Mouse (Mus musculus) midbrain, embryonic 10.5 days (tissue): Measurements from ENCODE around the gene Uspl1. TPM values are rescaled to one million over a fixed set of nuclear protein-coding genes. Genes with fewer than 3 reads are reported as not detected.

Experiments
- DNase-seq: peaks from one replicate; pipeline ENCODE4 v3.0.0-alpha.2; 2017; ENCODE audit warnings: low spot score
- H3K27ac ChIP-seq: fragments of 300-500 bp; sonication (generic); replicated peaks from 2 replicates; pipeline ENCODE4 v1.5.1; 2016; ENCODE audit warnings: mild to moderate bottlenecking
- H3K27me3 ChIP-seq: fragments of 300-500 bp; sonication (generic); 2 replicates; pipeline ENCODE4 v1.6.1; 2016; ENCODE audit warnings: low read depth, mild to moderate bottlenecking; ENCODE audit not compliant: poor library complexity, severe bottlenecking
- H3K36me3 ChIP-seq: fragments of 300-500 bp; sonication (generic); 2 replicates; pipeline ENCODE4 v1.6.1; 2016; ENCODE audit warnings: mild to moderate bottlenecking, moderate library complexity
- H3K4me1 ChIP-seq: fragments of 300-500 bp; sonication (generic); 2 replicates; pipeline ENCODE4 v1.6.1; 2016
- H3K4me3 ChIP-seq: fragments of 300-500 bp; sonication (generic); 2 replicates; pipeline ENCODE4 v1.5.1; 2016; ENCODE audit warnings: mild to moderate bottlenecking, moderate library complexity
- H3K9me3 ChIP-seq: fragments of 300-500 bp; sonication (generic); replicated peaks from 2 replicates; pipeline ENCODE4 v1.6.1; 2016; ENCODE audit warnings: mild to moderate bottlenecking
- WGBS: fragments of 180-500 bp; shearing (Covaris S2); methylation state at CpG from one replicate; pipeline ENCODE4 v1.1.7; 2016; 5-methylcytosine and 5-hydroxymethylcytosine counted together
- polyA plus RNA-seq: library from polyadenylated mRNA; unstranded; fragments of >200 nt; fragmentation: Nextera tagmentation; extraction: Ambion mirVana; gene quantifications from 2 replicates; pipeline ENCODE4 v1.2.1, GENCODE M21; 2016

Uspl1 gene
- polyA plus RNA-seq, 1 experiment from 2014 or later: 71.6 TPM

DNA sequence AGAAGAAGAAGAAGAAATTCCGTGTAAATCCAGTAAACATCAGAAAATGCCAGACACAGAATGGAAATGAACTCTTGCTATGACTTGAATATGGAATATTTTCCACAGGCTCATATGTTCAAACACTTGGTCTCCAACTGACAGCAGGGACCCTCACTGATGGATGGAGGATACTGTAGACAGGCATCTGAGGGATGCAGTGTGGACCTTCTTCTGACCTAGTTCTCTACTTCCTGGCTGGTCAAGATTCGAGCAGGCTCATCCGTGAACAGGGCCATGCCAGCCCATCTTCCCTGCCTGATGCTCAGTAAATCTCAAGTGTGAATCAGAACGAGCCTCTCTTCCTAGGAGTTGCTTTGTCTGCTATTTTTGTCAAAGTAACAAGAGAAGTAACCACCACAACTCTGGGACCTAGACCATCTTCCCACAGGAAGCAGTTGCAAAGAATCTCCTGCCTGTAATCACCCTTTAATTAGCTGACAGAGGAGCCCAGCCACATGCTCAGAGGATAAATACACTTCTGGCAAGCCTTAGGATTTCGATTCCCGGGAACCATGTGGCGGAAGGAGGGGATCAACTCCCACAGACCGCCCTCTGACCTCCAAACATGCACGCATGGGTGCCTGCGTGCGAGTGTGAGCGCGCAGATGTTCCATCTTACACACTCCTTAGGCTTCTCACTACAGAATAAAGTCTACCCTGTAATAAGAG is 31.9 kb upstream of the Uspl1 start:
- Histone ChIP-seq H3K36me3 (no peaks in the 10 kb centered on the region), H3K9me3 (no peaks in the 10 kb centered on the region; the same call in 1 of the 2 replicates), H3K27ac (peak overlapping the region; percentile 52; the same call in 1 of the 2 replicates), H3K4me1 (peaks cover 7% of the 10 kb centered on the region), H3K4me3 (no peak overlapping the region), H3K27me3 (no peaks in the 10 kb centered on the region)
- 61% methylated on average over 13 of the region's 13 CpGs for WGBS
- DNase-seq: peak; percentile 25

DNA sequence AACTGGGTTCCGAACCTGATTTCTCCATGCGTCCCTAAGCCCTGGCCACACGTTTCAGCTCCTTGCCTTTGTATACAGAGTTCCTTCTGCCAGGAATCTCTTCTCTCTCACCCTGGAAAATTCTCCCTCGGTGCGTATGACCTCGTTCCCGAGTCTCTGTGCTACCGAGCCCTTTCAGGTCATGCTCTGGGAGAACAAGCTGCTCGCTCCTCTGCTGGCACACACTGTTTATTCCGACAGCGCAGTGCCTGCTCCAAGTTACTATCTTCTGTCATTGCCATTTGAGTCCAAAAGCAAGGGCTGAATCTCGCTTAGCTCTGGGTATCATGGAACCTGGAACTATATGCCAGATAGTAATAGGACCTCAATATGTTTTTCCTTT is 31.4 kb upstream of the Uspl1 start:
- Histone ChIP-seq H3K36me3 (no peaks in the 10 kb centered on the region), H3K27me3 (no peaks in the 10 kb centered on the region), H3K4me3 (no peak overlapping the region), H3K4me1 (peaks cover 7% of the 10 kb centered on the region), H3K27ac (peak overlapping the region; percentile 52; the same call in 1 of the 2 replicates), H3K9me3 (no peaks in the 10 kb centered on the region; the same call in 1 of the 2 replicates)
- WGBS: 70% methylated on average over 12 of the region's 12 CpGs
- DNase-seq: no peak

DNA sequence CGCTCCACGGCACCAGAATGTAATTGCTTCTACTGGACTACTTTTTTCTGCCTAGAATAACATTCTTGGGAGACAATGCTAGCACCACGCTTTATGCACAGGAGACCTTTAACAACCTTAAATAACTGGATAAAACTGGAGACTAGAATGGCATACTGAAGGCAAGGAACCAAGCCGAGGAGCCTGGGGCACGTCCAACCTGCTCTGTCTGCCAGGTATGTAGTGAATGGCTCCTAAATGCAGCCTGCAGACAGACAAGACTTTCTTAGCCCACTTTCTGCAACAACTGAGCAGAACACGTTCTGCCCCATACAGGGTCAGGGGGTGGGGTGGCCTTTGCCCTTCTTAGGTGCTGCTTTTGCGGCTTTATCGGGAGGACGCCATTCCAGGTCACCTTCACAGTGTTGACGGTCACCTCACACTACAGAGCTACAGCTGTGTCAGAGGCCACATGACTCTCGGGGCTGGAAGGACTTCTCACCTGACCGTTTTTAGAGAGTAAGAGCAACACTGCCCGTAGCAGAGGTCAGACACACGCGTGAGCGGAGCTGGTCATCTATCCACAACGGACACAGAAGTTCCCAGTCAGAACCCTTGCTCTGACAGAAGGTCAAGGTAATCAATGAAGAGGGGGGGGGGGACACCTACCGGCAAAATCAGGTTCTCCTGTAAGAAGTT is 27.1 kb upstream of the Uspl1 start:
- Histone ChIP-seq H3K4me3 (no peak overlapping the region), H3K27me3 (no peaks in the 10 kb centered on the region), H3K9me3 (no peaks in the 10 kb centered on the region), H3K36me3 (no peaks in the 10 kb centered on the region), H3K4me1 (peaks cover 7% of the 10 kb centered on the region), H3K27ac (no peak overlapping the region)
- no peak for DNase-seq
- WGBS: 92% methylated on average over 18 of the region's 18 CpGs

DNA sequence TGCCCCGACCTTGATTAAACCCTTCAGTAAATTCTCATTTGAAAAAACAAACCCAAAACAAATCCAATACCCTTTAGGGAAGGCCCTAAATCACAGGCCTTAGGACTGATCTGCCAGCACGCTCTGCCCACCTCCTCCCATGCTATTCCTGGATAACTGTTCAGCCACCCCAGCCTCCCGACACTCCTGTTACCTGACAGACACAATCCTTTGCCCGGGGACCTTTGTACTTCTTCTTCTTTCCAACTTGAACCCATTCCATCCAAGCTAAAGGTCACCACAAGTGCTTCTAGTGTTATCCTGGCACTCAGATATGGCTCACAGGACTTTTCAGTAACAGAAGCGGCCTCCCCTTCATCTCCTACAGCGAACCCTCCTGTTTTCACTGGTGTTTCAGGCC is 25.1 kb upstream of the Uspl1 start:
- 90% methylated on average over 6 of the region's 6 CpGs for WGBS
- H3K9me3 ChIP-seq: no peaks in the 10 kb centered on the region
- peaks cover 4% of the 10 kb centered on the region; the same call in 1 of the 2 replicates for H3K4me1 ChIP-seq
- no peaks in the 10 kb centered on the region for H3K27me3 ChIP-seq
- no peak overlapping the region for H3K4me3 ChIP-seq
- no peaks in the 10 kb centered on the region for H3K36me3 ChIP-seq
- DNase-seq: no peak
- no peak overlapping the region for H3K27ac ChIP-seq

DNA sequence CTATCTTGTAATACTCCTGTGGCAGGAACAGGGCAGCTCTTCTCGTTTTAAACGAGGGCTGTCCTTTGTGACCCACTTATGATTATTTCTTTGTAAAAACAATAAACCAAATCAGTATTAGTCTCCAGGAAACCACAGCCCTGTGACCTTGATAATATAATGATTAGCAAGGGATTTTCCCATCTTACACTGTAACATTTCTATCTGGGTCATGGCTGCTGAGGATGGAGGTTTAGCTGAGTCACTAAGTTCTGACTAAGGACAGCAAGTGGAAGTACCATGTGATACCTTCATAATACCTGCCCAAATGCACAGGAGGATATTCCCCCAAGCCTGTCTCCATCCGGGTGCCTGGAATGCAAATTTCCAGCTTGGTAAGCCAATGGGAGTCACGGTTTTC is 23.7 kb upstream of the Uspl1 start:
- 86% methylated on average over 4 of the region's 4 CpGs for WGBS
- H3K27me3 ChIP-seq: no peaks in the 10 kb centered on the region
- H3K4me3 ChIP-seq: no peak overlapping the region
- no peaks in the 10 kb centered on the region for H3K9me3 ChIP-seq
- DNase-seq: no peak
- no peaks in the 10 kb centered on the region for H3K36me3 ChIP-seq
- H3K4me1 ChIP-seq: peaks cover 17% of the 10 kb centered on the region; the same call in 1 of the 2 replicates
- no peak overlapping the region for H3K27ac ChIP-seq

DNA sequence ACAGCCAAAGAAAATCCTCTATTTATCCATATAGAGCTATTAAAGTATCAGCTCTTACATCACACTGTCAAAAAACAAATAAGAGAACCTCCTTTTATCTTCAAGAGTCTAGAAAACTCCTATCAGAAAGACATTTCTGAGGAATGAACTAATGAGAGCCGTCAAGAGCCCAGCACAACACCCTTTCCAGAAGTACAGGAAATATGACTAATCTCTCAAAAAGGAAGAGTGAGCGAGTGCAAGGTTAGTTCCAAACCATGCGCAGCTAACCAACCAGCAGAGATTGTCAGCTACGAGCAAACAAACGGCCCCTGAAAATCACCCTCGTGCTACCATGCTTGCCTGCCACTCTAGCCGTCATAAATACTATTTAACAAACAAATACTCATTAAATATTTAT is 21.3 kb upstream of the Uspl1 start:
- Histone ChIP-seq H3K4me1 (peaks cover 17% of the 10 kb centered on the region; the same call in 1 of the 2 replicates), H3K4me3 (no peak overlapping the region), H3K27me3 (no peaks in the 10 kb centered on the region), H3K36me3 (no peaks in the 10 kb centered on the region), H3K27ac (no peak overlapping the region), H3K9me3 (no peaks in the 10 kb centered on the region)
- 88% methylated on average over 7 of the region's 7 CpGs for WGBS
- no peak for DNase-seq

DNA sequence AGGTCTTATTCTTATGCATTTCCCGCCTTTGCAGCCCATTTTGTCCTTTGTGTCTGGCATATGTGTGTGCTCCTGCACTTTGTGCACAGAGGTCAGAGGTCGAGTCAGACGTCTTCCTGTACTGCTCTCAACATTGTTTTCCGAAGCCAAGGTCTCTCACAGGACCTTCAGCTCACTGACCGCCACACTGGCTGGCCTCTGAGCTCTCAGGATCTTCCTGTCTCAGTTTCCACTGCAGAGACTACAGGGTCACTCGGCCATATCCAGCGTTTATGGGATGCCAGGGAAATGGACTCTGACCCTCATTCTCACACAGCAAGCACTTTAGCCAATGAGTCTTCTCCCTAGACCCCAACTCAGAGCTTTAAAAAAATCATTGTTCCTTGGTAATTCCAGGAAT is 19.3 kb upstream of the Uspl1 start:
- DNase-seq: peak; percentile 16
- 49% methylated on average over 7 of the region's 7 CpGs for WGBS
- H3K4me3 ChIP-seq: no peak overlapping the region
- peaks cover 17% of the 10 kb centered on the region; the same call in 1 of the 2 replicates for H3K4me1 ChIP-seq
- H3K27ac ChIP-seq: peak overlapping the region; percentile 23; the same call in 1 of the 2 replicates
- H3K9me3 ChIP-seq: no peaks in the 10 kb centered on the region
- no peaks in the 10 kb centered on the region for H3K36me3 ChIP-seq
- no peaks in the 10 kb centered on the region for H3K27me3 ChIP-seq

DNA sequence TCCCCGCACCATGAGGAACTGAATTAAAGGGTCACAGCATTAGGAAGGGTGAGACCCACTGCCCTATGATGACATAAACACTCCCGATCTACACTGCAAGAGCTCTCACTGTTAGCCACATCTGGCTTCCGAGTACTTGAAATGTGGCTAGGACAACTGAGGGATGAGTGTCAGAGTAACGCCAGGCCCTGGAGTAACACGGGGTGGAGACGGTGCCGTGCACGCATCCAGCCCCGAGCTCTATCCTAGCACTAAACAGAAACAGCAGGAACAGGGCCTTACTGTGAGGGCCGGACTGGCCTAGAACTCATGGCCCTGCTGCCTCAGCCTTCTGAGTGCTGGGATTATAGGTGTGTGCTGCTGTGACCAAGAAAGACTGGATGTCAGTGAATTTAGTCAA is 18.1 kb upstream of the Uspl1 start:
- Histone ChIP-seq H3K4me1 (peaks cover 20% of the 10 kb centered on the region; the same call in 1 of the 2 replicates), H3K27ac (no peak overlapping the region), H3K36me3 (no peaks in the 10 kb centered on the region), H3K4me3 (no peak overlapping the region), H3K27me3 (no peaks in the 10 kb centered on the region), H3K9me3 (no peaks in the 10 kb centered on the region)
- WGBS: 90% methylated on average over 10 of the region's 10 CpGs
- DNase-seq: no peak

DNA sequence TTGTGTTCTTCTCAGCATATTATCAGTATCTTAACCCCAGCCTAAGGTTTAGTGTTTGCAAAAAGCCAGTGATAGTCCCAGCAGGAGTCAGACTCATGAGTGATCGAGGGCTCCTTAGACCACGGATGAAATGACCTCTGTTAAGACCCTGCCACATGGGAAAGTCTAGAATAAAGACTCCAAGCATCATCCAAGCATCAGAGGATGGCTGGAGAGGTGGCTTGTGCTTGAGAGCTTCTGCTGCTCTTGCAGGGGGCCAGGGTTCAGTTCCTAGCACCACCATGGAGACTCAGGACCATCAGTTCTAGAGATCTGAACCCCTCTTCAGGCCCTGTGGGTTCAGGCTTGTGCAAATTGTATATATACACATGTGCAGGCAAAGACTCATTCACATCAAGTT is 16.1 kb upstream of the Uspl1 start:
- Histone ChIP-seq H3K27ac (no peak overlapping the region), H3K4me3 (no peak overlapping the region), H3K9me3 (no peaks in the 10 kb centered on the region), H3K27me3 (no peaks in the 10 kb centered on the region), H3K4me1 (peaks cover 21% of the 10 kb centered on the region; the same call in 1 of the 2 replicates), H3K36me3 (no peaks in the 10 kb centered on the region)
- no peak for DNase-seq
- WGBS: 79% methylated on average over 2 of the region's 2 CpGs

DNA sequence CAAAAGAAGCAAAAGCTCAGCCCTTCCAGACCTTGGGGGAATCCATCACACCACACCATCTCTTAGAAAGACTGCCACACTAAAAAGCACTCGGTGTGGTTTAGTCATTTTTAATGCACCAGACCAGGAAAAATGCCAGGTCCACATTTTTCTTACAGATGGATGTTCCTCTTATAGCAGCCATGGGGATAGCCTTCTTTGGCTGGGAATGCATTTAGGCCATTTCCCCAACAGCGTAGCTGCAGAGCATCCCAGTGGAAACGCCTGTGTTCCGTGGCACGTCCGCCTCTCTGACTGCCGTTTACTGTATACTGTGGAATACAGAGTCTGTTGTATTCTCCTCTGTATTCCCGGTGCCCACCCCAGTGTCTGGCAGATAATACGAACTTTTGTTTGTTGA is 15.3 kb upstream of the Uspl1 start:
- DNase-seq: no peak
- no peaks in the 10 kb centered on the region for H3K27me3 ChIP-seq
- no peaks in the 10 kb centered on the region for H3K36me3 ChIP-seq
- no peak overlapping the region for H3K27ac ChIP-seq
- H3K9me3 ChIP-seq: no peaks in the 10 kb centered on the region
- whole genome bisulfite sequencing: 92% methylated on average over 9 of the region's 9 CpGs
- H3K4me1 ChIP-seq: peaks cover 19% of the 10 kb centered on the region; the same call in 1 of the 2 replicates
- H3K4me3 ChIP-seq: no peak overlapping the region

DNA sequence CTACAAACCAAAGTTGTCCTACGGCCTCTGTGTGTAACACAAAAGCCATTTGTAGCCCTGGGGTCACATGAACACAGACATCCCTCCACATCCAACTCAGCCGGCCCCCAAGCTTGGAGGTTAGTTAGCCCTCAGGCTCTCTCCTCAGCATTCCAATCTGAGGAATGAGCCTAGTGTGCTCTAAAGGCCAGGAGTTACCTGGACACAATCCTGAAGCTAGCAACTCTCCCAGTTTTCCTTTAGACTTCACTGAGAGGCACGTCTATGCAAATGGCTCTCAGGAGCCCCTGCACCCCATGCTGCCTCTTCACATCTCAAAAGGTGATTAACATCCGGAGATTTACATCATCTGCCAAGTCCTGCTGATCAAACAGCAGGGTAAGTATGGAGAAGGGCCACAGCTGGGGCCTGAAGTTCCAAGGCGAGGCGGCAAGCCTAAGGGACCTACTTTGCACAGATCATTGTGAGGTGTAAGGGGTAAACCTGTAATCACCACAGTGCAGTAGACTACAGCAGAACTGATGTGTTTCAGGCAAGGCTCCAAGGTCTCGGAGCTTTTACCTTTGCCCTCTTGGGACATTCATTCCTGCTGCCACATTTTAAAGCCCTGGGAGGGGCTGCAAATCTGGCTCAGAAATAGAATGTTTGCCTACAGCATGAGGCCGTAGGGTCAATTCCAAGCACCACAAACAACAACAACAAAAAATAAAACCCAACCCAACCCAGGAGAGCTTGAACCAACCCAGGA is 13.1 kb upstream of the Uspl1 start:
- Histone ChIP-seq H3K27ac (no peak overlapping the region), H3K27me3 (no peaks in the 10 kb centered on the region), H3K4me1 (0 out of 2 replicates have a peak, but pooled peaks cover 4% of the 10 kb centered on the region), H3K9me3 (no peaks in the 10 kb centered on the region), H3K4me3 (no peak overlapping the region), H3K36me3 (no peaks in the 10 kb centered on the region)
- no peak for DNase-seq
- WGBS: 57% methylated on average over 8 of the region's 8 CpGs

DNA sequence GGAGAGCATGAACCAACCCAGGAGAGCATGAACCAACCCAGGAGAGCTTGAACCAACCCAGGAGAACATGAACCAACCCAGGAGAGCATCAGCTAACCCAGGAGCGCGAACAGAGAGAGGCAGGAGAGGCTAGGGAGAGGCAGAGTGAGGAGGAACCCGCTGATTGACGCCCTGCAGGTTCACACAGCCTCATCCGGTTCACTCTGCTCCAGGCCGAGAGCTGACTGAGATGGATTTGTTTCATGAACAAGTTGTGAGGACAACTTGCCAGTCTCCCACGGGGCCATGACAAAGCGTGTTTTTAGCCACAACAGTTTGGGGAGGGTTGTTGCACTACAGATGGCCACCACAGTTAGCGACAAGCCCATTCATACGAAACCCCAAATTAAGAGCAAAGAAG is 11.9 kb upstream of the Uspl1 start:
- WGBS: 79% methylated on average over 10 of the region's 10 CpGs
- Histone ChIP-seq H3K27me3 (no peaks in the 10 kb centered on the region), H3K4me1 (0 out of 2 replicates have a peak, but pooled peaks cover 4% of the 10 kb centered on the region), H3K27ac (no peak overlapping the region), H3K4me3 (no peak overlapping the region), H3K9me3 (no peaks in the 10 kb centered on the region), H3K36me3 (no peaks in the 10 kb centered on the region)
- no peak for DNase-seq
